Mouse (Mus musculus) 3134 (cell line): ENCODE results near the gene Armc6.
"Not testable (repeated sequence)": the region's sequence is repeated elsewhere in the genome, so short reads cannot be mapped to it uniquely, and the experiment has no call there.

Experiments
- DNase-seq: peaks from one replicate; pipeline ENCODE4 v3.0.0-alpha.2; 2011; ENCODE audit warnings: low spot score; ENCODE audit not compliant: insufficient read length; ENCODE audit errors: extremely low read depth

Armc6 gene

DNA sequence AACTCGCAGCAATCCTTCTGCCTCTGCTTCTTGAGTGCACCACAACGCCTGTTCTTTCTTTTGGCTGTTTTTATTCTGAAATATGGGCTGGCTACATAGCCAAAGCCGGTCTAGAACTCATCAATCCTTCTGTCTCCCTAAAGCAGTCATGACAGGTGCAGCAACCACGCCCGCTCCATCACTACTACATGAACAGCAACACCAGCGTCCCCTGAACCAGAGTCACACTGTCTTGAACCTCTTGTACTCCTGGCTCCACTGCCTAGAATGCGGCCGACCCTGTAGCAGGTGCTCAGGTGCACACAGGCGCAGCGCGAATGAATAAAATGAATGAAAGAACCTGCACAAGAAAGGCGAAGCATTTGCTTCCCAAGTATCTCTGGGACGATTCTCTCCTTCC, 660 bp downstream of the Armc6 start:
- no peak for DNase-seq

DNA sequence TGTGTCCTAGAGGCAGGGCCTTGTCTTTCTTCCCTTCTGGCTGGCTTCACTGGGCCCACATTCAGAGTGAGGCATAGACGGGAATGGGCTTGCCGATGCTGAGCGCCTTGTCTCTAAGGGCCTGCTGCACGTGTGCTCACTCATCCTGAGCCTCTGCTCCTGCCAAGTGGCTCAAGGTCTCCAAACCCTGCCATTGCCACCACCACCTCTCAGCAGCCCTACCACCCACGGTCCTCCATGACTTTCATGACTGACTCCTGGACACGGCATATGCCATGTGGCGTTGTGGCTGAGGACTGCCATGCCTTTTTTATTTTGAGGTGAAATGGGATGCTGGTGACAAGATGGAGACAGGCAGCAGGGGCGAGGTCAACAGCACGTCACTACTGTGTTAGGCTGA, 3.4 kb downstream of the Armc6 start:
- no peak for DNase-seq

DNA sequence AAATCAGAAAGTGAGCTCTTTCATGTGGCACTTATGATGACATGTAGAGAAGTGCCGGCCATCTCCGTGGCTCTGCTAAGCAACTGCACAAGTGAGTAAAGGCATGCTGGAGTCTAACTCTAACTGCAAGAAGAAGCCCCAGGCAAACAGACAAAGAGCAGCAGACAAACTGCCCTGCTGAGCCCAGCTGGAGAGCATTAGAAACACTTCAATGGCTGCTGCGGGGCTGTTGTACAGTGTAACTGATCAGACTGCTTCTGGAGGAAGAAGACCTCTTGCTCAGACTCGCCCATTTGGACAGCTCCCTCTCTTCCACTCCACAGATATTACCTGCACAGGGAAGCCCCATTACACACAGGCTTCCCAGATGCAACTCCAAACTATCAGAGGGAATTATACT, 6.3 kb downstream of the Armc6 start:
- DNase-seq = no peak

DNA sequence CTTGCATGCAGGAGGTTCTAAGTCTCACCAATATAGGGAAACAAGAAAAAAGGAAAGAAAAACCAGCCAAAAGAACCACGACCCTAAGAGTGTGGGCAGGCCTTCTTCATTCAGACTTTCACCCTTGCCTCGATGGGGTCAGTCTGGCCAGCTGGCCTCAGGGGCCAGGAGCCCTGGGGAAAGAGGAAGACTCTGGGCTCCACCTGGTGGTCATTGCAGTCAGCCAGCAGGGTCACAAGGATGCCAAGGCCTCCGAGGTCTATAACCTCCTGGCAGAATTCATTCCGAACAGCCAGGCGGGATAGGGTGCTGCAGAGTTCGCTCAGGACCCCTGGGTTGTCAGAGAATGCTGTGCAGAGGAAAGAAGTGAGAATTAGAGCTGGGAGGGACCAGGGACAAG, 10.9 kb downstream of the Armc6 start:
- DNase-seq = no peak

DNA sequence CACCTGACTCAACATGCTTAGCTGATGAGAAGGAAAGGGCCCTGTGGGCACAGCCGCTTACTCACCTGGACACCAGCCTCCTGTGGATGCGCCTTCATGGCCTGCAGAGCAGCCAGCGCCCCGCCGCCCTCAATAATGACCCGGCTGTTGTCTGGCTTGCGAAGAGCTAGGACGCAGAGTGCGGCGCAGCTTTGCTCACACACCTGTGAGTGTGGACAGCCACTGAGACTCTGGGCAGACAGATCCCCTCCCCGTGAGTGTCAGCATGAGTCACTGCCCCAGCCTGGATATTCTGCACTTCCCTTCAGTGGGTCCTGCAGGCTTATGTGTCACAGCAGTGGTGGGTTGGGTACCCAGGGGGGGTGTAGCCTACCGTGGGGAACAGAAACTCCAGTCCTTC, 12.2 kb downstream of the Armc6 start:
- DNase-seq = no peak

DNA sequence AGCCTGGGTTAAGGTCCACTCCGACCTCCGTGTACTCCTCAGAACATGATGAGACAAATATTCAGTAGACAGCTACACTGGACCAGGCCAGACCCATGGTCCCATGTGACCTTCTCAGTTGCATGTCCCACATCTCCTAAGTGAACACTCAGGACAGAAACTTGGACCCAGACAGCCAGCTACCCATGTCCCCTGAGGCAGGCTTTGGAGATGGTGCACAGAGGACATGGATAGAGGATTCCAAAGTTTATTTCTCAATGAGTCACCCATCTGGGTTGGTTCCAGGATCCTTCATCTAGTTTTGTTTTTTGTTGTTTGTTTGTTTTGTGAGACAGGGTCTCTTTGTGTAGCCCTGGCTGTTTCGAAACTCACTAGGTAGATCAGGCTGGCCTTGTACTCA, 13.4 kb downstream of the Armc6 start:
- DNase-seq = no peak

DNA sequence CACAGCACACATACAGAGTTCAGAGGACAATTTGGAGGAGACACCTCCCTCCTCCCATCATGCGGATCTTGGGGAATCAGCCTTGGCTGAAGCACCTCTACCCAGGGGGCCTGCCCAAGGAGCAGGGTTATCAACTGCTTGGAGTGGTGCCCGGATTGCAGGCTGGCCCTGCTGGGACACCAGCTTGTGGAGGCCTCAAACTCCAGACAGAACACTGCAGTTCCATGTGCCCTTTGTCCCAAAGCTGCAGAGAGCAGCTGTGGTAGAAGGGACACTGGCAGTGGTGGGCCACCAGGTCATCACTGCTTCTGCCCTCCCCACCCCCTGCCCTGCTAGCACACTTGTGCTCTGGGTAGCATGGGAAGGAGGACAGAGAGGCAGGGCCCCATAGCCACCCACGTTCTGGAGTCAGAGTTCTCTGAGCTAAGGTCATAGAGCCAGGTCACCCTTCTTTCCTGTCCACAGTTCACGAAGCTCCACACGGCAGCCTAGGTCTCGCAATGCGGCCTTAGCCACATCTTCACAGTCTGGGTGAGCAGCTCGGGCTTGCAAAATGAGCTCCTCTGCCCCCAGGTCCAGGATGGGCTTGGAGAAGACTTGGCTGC, 13.9 kb downstream of the Armc6 start:
- no peak for DNase-seq

DNA sequence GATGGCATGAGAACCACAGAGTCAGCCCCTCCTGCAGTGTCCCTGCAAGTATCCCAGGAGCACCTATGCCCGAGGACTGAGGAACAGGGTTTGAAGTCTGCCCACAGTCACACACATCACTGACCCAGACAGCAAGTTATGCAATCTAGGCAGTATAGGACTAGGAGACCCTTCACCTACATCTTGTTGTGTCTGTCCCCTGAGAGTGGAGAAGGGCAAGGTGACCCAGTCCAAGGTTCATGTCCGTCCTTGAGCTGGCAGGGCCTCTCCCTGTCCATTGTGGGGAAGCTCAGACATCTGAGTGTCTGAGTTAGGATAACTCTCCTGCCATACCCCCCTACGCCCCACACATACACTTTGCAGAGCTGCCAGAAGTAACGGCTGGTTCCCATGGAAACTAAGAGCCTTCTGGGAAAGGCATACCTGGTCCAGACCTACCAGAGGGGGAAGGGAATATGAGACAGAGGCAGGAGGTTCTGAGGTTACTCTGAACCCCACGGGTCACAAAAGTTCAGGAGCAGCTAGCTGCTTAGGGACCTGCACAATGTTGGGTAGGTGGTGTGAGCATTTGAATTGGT, 15.1 kb downstream of the Armc6 start:
- no peak for DNase-seq

DNA sequence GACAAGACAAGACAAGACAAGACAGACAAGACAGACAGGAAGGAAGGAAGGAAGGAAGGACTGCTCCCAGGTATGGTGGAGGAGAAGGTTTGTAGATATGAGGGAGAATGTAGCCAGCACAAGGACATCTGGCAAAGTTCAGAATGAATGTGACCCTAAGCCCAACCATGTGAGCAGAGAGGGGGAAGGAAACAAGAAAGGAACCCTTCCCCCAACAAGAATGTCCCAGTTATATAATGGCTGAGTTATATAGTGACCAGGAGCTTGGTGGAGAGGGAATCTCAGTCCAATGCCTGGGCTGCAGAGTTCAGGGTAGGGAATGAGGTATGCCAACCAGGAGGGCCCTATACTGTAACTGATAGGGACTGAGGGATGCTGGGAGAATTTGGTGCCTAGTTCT, 16.8 kb downstream of the Armc6 start:
- DNase-seq = no peak

DNA sequence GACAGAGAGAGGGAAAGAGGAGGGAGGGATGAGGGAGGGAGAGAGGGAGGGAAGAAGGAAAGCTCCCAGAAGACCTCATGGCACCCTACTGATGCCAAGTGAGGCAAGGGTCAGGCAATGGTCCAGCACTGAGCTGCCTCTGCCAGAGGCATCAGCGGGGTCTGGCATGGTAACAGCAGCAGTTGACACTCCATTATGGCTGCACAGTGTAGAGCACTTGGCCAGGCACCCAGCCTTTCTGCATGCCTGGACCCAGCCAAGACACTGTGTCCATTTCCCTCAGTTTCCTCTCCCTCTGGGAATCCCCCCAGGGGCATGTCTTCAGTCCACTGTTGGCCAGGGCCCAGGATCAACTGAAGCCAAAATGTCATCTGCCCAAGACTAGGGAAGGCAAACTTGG, 17.7 kb downstream of the Armc6 start:
- peak; percentile 69 for DNase-seq

DNA sequence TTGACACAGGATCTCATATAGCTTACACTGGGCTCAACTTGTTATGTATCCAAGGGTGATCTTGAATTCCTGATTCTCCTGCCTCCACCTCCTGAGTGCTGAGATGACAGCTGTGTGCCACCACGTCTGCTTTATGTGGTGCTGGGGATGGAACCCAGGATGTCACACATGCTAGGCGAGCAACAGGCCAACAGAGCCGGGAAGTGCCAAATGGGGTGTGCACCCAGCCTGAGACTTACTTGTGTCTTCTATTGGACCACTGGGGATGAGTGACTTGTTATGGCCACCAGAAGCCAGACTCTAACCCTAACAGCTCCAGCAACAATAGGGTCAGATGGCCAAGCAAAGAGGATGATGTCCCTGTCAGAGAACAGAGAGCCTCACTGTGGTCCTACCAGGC, 18.1 kb downstream of the Armc6 start:
- DNase-seq = not testable (repeated sequence)

DNA sequence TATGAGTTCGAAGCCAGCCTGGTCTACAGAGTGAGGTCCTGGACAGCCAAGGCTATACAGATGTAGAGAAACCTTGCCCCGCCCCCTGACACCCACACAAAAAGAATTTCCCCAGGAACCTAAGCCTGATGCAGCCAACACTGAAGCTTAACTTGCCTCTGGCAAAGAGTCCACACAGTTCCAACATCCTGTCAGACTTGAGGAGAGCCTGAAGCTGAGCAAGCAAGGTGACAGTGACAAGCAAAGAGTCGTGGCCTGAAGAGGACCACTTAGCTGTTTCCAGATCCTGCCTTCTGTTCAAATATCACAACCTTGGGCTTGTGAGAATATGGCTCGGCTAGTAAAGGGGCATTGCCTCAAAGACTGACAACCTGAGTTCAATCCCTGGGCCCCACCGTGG, 19.2 kb downstream of the Armc6 start:
- DNase-seq = no peak

DNA sequence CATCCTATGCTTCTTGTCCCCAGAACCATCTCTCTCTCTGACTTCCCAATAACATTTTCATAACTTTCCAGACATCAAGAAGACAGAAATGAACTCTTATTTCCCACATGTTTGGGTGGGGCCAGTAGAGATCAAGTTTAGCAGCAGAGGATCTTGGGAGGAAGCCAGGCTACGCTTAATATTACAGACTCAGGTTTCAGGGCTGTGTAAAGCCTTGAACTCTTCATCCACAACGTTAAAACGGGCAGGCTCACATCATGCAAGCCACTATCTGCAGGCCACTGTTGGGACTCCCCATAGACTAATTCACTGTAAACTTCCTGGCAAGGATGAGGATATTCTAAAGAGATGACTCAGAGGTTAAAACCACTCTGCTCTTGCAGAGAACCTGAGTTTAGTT, 19.9 kb downstream of the Armc6 start:
- no peak for DNase-seq

DNA sequence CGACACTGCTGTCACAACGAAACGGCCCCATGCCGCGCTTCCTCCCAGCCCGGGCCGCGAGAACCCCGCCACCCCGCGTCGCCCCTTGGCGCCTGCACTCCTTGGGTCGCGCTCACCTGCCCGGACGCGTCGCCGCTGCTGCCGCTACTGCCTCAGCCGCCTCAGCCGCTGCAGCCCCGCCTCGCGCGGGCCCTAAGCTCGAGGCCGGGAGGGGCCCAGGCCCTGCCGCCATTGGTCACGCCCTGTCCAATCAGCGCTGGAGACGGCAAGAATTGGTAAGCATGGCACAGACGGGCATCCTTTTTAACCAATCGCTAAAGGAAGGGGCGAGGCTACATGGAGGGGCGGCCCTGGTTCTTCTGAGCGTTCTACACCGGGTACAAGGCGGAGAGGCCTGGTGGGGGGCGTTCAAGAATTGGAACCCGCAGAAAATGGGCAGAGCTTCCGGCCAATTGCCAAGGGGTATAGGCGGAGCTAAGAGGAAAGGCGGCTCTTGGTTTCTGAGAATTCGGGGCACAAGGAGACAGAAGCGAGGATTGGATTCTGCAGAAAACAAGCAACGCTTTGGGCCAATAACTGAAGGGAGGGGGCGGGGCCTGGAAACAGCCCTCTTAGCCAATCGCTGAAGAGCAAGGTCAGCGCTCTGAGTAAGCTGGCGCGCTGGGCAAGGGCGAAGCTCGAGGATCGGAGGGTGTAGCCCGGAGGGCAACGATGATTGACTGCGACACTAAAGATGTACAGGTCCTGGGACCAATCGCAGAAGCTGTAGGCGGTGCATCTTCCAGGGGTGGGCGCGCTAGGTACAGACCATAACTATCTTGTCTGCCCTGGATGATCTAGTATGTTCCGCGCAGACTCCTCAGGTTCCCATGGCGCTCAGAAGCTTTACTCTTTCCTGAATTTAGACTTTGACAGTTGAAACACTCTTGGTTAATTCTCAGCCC, 21.9 kb downstream of the Armc6 start, which contains the start of gene Slc25a42:
Gene Slc25a42, minus strand, starts transcription at position 194 of the 944 bp plus-strand sequence.
- DNase-seq = peak; percentile 95

DNA sequence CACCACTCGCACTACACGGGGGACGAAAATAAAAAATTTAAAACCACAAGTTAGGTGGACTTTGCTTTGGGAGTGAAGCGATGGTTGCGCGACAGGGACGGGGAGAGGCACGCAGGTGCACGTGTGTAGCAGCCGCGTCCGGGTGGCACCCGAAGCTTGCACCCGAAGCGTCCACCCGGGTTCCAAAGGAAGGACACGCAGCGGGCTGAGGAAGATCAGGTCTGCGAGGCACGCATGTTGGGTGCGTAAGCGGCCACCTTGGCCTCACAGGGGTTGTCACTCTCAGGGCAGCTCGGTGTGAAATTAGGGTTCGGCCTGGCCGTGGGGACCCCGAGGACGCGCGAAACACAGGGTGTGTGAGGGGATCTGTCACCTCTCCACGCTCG, 22.5 kb downstream of the Armc6 start:
- no peak for DNase-seq

DNA sequence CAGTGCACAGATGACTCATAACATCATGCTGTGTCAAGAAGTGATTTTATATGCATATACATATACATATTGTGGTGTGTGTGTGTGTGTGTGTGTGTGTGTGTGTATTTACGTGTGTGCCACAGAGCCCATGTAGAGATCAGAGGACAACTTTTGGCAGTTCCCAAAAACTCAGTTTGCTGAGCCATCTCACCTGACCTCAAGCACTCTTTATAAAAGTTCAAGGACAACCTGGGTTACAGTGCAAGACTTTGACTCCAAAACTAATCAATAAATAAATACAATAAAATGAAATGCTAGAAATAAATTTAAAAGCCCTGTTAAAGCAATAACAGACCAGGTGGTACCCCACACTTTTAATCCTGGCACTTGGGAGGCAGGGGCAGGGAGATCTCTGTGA, 23.0 kb downstream of the Armc6 start:
- DNase-seq = no peak

DNA sequence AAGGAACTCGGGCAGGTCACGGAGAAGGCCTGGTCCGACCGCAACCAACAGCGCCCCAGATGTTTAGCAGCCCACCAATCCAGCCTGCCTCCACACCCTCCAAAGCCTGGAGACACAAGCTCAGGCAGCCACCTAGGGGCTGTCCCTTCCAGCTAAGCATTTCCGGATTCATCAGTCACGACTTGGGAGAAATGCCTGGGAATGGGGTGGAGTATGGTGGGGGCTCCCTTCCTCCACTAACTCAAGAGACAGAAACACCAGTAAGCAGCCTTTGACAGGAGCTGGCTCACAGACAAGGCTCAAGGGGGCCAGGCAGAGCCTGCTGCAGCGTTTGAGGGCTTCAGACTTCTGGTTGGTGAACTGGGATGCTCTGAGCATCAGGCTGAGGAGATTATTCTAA, 23.7 kb downstream of the Armc6 start:
- DNase-seq = no peak

DNA sequence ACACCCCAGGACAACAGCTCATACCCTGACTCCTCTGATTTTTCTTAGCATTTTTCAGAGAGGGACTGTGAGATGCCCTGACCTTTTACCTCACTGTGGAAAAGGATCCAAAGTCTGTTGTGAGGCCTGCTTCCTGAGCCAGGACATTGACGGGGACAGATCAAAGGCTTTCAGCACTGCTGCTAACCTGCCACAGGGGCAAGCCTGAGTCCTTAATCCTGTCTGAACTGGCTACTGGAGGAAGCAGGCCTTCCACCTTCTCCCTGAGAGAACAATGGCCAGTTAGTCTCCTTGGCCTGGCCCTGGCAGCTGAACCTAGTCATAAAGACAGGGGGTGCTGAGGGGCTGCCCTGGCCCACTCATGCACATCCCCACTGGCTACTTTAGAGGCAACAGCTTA, 26.1 kb downstream of the Armc6 start:
- DNase-seq = no peak

DNA sequence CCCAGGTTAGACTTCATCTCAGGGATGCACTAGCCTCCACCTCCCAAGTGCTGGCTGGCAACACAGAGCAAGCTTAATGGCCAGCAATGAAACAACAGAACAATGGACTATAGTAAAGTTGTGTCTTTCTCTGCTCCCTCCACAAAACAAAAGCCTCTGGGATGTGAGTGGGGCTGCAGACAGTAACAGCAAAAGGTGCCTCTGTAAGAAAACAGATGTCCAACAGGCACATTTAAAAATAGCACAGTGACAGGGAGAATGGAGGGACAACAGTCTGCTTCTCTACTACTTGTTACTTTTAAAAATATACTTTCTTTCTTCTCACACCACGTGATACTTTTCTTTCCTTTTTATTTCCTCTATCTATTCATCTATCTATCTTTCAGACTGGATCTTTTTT, 29.5 kb downstream of the Armc6 start:
- DNase-seq = no peak

DNA sequence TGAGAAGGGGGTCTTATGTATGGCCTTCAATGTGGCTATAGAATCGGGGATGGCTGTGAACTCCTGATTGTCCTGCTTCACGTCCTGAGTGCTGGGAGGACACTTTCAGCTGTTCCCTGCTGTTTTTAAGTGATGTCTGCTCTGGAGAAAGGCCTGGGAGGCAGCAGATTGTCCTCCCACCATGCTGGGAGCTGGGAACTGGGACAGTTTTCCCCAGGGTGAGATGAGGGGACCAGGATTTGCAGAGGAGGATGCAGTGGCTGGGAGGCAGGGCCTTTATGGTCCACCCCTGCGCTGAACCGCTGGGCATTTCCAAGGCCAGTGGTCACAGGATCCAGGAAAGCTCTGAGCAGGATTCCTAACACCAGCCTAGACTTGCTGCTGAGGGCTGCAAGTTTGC, 31.2 kb downstream of the Armc6 start:
- DNase-seq = no peak

DNA sequence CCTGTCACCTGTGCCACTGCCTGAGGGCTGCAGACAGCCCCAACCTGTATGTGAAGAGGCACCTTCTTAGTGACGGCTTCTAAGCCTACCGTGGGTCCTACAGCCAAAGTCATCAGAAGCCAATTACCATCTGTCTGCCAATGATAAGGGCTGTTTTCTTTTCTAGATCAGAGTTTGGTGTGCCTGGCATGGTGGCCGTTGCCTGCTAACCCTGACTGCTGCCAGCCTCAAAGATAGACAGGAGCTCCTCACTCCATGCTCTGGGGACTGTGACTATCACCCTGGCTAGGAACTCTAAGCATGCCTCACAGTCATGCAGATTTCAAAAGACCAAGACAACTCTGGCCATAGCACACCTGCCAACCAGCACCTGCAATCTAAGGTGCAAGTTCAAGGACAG, 32.8 kb downstream of the Armc6 start:
- no peak for DNase-seq

DNA sequence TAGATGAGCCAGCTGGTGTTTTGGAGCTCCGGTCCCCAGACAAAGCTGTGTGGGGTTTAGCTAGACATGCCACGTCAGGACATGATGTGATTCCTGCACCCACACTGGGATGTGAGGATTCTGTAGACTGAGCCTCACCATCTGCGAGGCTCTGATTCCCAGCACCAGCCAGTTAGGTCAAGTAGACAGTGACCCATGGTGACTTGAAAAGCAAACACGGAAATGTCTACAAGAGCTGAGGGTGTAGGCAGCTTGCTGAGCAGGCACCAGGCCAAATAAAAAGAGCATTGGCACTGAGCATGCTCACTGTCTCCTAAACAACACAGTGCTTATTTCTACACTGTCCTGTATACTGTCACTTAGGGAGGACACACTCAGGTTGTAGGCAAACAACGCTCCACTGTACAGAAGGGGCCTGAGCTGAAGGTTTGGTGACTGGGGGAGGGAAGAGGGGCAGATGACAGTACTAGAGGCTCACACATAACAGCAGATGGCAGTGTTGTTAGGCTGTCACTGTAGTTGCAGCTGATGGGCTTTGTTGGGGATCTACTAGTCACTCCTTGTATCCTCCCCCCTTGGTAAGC, 34.1 kb downstream of the Armc6 start:
- no peak for DNase-seq
